Mouse (Mus musculus) forebrain, embryonic 16.5 days (tissue): Measurements from ENCODE around the gene Sgo2b. TPM values are rescaled to one million over a fixed set of nuclear protein-coding genes. Genes with fewer than 3 reads are reported as not detected.
"Not testable (repeated sequence)": the region's sequence is repeated elsewhere in the genome, so short reads cannot be mapped to it uniquely, and the experiment has no call there.

Experiments used
- ATAC-seq: fragments of 200-750 bp; cut with Nextera tagmentation; 2 replicates; pipeline ENCODE4 v1.8.0; 2017; ENCODE audit warnings: mild to moderate bottlenecking, moderate library complexity
- H3K27ac ChIP-seq: fragments of 300-500 bp; sonication (generic); 2 replicates; pipeline ENCODE4 v1.5.1; 2014; ENCODE audit warnings: low read length, control low read depth
- H3K27me3 ChIP-seq: fragments of 300-500 bp; sonication (generic); replicated peaks from 2 replicates; pipeline ENCODE4 v1.6.1; 2014; ENCODE audit warnings: low read length; ENCODE audit not compliant: control insufficient read depth, insufficient read depth
- H3K36me3 ChIP-seq: fragments of 300-500 bp; sonication (generic); 2 replicates; pipeline ENCODE4 v1.6.1; 2014; ENCODE audit not compliant: control insufficient read depth, insufficient read depth
- H3K4me1 ChIP-seq: fragments of 300-500 bp; sonication (generic); replicated peaks from 2 replicates; pipeline ENCODE4 v1.6.1; 2014; ENCODE audit warnings: low read length; ENCODE audit not compliant: control insufficient read depth, insufficient read depth
- H3K4me2 ChIP-seq: fragments of 300-500 bp; sonication (generic); 2 replicates; pipeline ENCODE4 v1.6.1; 2014; ENCODE audit warnings: mild to moderate bottlenecking, low read length, control low read depth
- H3K4me3 ChIP-seq: fragments of 300-500 bp; sonication (generic); replicated peaks from 2 replicates; pipeline ENCODE4 v1.5.1; 2014; ENCODE audit warnings: mild to moderate bottlenecking, low read length, control low read depth
- H3K9ac ChIP-seq: fragments of 300-500 bp; sonication (generic); replicated peaks from 2 replicates; pipeline ENCODE4 v1.6.1; 2014; ENCODE audit warnings: low read depth, low read length, control low read depth
- H3K9me3 ChIP-seq: fragments of 300-500 bp; sonication (generic); 2 replicates; pipeline ENCODE4 v1.6.1; 2016; ENCODE audit warnings: low read length; ENCODE audit not compliant: control insufficient read depth
- WGBS: fragments of 180-500 bp; shearing (Covaris S2); extraction: QIAGEN DNeasy Blood & Tissue Kit; methylation state at CpG from one replicate; pipeline ENCODE4 v1.1.7; 2014; 5-methylcytosine and 5-hydroxymethylcytosine counted together
- polyA plus RNA-seq: library from polyadenylated mRNA; unstranded; fragments of >200 nt; fragmentation: Nextera tagmentation; extraction: Ambion mirVana; gene quantifications from 2 replicates; pipeline ENCODE4 v1.2.1, GENCODE M21; 2015

The Sgo2b gene
- polyA plus RNA-seq = not detected in 2 replicates

DNA sequence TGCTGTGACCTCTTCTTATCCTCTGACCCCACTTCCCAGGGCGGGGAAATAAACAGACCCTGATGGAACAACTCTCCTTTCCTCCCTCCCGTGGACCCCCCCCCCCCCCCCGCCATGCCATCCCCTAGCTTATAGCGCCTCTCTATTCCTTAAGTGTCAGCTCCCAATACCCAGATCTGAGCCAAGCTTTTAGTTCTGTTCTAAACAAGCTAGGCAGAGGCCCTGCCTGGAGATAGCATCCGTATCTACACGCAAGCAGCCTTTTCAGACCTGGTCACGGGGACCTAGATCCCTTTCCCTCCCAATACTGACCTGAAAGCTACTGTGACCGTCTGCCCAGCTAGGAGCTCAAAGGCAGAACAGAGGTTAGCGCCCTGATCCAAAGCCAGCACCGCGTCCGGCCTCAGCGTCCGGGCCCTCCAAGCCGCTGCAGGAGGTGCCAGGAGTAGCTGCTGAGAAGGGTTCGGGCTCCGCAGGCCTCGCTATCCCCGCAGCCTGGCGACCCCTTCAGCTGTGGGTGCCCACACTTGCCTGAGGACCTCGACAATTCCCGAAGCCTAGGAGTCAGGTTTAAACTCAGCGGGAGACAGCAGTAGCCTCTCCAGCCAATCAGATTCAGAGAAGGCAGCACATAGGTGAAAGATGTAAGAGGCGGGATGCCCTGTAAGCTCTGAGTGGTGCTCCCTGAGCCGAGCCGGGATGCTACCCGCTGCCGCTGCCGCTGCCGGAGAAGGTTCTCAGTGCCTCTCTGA is at the start of gene Sgo2b:
Gene Sgo2b, minus strand, starts transcription at position 623 of the 752 bp plus-strand sequence.
- peak within 1 kb of the TSS; percentile 44 for H3K4me3 ChIP-seq
- 8% methylated on average over 28 of the region's 30 CpGs for WGBS
- peak within 1 kb of the TSS; percentile 81 for H3K4me2 ChIP-seq
- H3K36me3 ChIP-seq = no peaks in the 10 kb centered on the region
- H3K9me3 ChIP-seq = no peaks in the 10 kb centered on the region
- H3K27me3 ChIP-seq = no peaks in the 10 kb centered on the region
- H3K27ac ChIP-seq = no peak within 1 kb of the TSS
- ATAC-seq = peak; percentile 91
- peaks cover 6% of the 10 kb centered on the region for H3K4me1 ChIP-seq
- H3K9ac ChIP-seq = peak within 1 kb of the TSS; percentile 37; the same call in 1 of the 2 replicates

DNA sequence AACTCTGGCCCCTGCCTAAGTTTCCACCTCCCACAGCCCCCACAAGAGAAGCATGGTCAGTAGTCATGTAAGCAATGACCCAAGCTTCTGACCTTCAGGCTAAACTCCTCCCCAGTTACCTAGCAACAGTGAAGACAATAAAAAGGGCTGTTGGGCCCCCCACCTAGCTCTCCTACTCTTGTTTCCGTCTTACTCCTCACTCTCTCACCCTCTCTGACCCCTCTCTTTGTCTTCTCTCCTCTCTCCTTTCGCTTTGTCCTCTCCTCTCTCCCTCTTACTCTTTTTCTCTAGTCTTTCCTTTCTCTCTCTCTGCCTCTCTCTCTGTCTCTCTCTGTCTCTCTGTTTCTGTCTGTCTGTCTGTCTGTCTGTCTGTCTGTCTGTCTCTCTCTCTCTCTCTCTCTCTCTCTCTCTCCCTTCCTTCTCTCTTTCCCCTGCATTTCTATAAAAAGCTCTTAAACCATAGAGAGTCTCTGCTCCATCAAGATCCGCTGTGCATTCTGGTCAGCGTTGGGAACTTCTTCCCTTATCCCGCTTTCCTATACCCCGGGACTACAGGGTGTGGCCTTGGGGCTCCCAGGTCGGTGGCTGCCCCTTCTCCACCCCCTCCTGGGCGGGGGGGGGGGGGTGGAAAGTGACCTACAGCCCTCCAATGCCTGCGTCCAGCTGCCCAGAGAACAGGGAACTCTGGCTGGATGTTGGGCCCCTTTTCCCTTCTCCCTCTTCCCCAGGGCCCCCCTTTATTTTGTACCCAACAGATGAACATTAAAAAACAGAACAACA is 18.8 kb upstream of the Sgo2b start:
- not testable (repeated sequence) for H3K27me3 ChIP-seq, H3K4me2 ChIP-seq, ATAC-seq, H3K36me3 ChIP-seq, H3K4me3 ChIP-seq, H3K27ac ChIP-seq, H3K9ac ChIP-seq, H3K9me3 ChIP-seq, H3K4me1 ChIP-seq
- 41% methylated on average over 9 of the region's 9 CpGs for WGBS

DNA sequence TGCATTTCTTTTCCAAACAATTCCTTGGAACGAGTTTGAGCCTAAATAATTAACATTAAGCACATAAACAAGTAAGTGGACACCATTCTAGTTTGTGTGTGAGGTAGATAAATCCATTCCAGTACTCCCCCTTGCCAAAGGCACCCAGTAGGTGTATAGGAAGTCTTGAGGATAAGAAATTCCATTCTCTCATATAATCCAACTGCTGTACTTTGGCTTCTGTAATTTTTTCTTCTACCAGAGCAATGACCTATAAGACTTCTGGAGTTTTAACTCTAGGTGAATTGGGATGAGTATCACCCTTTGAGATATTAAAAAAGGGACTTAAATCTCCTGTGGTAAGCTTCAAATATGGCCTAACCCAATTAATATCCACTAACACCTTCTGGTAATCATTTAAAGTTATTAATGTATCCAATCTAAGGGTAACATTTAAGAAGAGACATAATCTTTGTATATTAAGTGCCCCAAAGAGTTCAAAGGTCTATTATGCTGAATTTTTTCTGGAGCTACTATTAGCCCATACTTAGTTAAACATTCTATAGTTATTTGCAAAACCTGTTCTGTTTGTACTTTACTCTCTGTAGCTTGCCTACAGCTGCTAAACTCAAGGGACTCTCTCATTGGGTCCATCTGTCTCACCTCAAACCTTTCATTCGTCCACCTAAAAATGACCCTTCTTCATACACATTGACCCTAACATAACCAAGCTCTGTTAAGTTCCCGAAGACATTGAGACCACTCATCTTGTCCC is 9.2 kb upstream of the Sgo2b start:
- Histone ChIP-seq H3K27ac (no peak overlapping the region), H3K36me3 (no peaks in the 10 kb centered on the region), H3K9me3 (no peaks in the 10 kb centered on the region), H3K4me3 (no peak overlapping the region), H3K4me1 (no peaks in the 10 kb centered on the region), H3K4me2 (no peak overlapping the region), H3K9ac (no peak overlapping the region), H3K27me3 (no peaks in the 10 kb centered on the region)
- no peak for ATAC-seq
- 84% methylated on average over 3 of the region's 3 CpGs for WGBS

DNA sequence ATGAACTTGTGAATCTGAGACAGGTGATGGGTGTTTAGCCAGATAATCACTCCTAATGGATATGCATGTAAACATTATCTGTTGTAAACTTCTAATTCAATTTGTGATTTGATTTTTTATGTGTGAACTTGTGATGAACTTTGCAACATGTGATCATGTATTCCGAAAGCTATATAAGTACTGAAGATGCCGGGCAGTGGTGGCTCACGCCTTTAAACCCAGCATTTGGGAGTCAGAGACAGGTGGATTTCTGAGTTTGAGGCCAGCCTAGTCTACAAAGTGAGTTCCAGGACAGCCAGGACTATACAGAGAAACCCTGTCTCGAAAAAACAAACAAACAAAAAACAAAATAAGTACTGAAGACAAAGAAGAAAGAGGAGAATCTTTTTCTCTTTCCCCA is 1.8 kb upstream of the Sgo2b start:
- not testable (repeated sequence) for H3K36me3 ChIP-seq, H3K9ac ChIP-seq, H3K27ac ChIP-seq, H3K4me3 ChIP-seq, H3K4me1 ChIP-seq, H3K9me3 ChIP-seq, H3K4me2 ChIP-seq, H3K27me3 ChIP-seq, ATAC-seq
- 90% methylated on average over 4 of the region's 4 CpGs for WGBS

DNA sequence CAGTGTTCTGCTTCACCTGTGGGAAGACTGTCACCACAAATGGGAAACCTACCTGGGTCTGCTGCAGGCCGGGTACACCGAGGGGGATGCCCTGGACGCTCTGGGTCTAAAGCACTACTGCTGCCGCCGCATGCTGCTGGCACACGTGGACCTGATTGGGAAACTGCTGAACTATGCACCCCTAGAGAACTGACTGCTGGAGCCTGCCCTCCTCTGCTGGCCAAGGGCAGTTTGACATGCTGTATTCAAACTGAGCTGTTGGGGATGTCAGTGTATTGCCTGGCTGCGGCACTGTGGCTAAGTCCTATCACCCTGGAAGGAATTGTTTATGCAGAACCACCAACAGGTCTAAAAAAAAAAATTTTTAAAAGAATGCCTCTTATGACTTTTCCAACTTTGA is 18.9 kb downstream of the Sgo2b start:
- Histone ChIP-seq H3K9me3 (no peaks in the 10 kb centered on the region), H3K27ac (no peak overlapping the region), H3K4me2 (no peak overlapping the region), H3K9ac (no peak overlapping the region), H3K27me3 (no peaks in the 10 kb centered on the region), H3K4me1 (no peaks in the 10 kb centered on the region), H3K36me3 (no peaks in the 10 kb centered on the region), H3K4me3 (no peak overlapping the region)
- ATAC-seq = no peak
- WGBS = 82% methylated on average over 7 of the region's 7 CpGs

DNA sequence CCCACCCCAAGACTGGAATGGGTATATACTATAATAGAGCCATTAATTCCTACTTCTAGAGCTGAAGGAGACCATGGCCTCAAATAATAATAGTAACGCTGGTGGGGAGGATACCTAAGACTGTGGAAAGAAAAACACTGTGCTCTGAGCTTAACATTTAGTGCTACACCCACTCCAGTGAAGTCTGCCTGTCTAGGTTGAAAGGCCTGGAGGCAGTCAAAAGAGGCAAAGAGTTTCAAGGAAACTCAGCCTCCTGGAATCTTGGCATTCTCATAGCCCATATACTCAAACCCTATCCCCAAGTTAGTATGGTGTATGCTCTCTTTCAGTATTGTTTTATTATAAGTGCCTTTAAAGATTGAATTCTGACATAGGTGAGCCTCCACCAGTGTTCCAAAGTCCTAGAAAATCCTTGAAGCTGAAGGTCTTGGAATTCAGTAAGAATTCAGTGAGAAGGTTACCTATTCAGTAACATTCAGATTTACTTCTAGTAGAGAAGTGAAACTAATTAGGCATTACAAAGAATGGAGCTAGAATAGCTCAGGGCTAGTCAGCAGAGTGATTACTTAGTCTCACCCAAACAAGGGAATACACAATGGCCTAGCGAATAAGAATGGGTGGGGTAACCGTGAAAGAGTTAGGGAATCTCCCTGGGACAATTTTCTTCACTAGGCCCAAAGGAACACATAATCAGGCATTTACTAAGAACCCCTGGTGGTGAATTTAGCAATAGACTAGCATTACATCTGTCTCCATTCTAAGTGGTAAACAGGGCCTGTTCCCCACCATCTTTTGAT is 22.5 kb downstream of the Sgo2b start:
- Histone ChIP-seq H3K4me3 (no peak overlapping the region), H3K9me3 (no peaks in the 10 kb centered on the region), H3K27ac (no peak overlapping the region), H3K4me1 (no peaks in the 10 kb centered on the region), H3K36me3 (no peaks in the 10 kb centered on the region), H3K9ac (no peak overlapping the region), H3K27me3 (no peaks in the 10 kb centered on the region), H3K4me2 (no peak overlapping the region)
- ATAC-seq = no peak
- WGBS = 41% methylated on average over 3 of the region's 3 CpGs

DNA sequence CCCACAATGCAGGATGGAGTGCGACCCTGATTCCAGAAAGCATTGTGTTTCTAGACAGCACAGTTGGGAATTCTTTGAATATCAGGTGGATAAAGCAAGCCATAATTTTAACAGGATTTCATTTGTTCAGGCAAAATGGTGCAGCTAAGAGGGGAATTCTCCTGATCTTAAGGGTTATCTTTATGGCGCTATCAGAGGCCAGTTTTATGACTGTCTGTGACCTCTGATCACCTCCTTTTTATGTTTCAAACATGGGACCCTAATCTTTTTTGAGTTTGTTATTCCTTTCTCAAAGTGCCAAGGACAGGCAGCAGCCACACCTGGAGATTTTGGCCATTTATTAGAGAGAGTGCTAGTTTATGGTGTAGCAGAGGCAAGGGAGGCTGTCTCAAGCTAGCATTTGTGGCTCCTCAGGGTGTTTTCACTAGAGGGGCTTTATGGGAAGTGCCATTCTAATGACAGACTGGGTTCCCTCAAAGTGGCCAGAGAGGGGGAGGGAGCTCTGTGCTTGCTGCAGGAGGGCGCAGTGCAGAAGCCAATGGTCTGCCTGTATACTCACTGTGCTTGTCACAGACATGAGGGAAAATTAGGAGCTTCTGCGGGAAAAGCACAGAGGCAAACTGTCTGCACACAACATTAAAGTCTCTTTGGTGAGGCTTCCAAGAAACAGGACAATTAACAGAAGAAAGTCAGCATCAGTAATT is 30.6 kb downstream of the Sgo2b start:
- no peaks in the 10 kb centered on the region for H3K36me3 ChIP-seq
- no peaks in the 10 kb centered on the region for H3K4me1 ChIP-seq
- no peak overlapping the region for H3K27ac ChIP-seq
- H3K4me3 ChIP-seq = no peak overlapping the region
- H3K4me2 ChIP-seq = no peak overlapping the region
- H3K27me3 ChIP-seq = no peaks in the 10 kb centered on the region
- 50% methylated on average over 4 of the region's 4 CpGs for WGBS
- H3K9ac ChIP-seq = no peak overlapping the region
- ATAC-seq = no peak
- no peaks in the 10 kb centered on the region for H3K9me3 ChIP-seq

DNA sequence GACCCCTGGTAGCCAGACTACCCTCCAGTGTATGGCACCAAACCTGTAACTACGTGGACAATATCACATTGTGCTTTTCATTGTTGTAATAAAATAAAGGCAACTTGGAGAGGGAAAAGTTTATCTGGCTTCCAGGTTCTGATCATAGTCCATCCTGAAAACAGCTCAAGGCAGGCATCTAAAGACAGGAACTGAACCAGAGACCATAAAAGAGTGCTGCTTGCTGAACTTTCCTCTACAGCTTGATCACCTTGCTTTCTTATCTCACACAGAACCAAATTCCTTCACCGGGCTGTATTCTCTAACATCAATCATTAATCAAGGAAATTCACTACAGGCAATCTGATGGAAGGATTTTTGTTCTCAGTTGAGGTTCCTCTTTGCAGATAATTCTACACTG is 57.0 kb downstream of the Sgo2b start:
- Histone ChIP-seq H3K4me1 (no peaks in the 10 kb centered on the region), H3K9me3 (no peaks in the 10 kb centered on the region), H3K27me3 (no peaks in the 10 kb centered on the region), H3K4me3 (no peak overlapping the region), H3K36me3 (no peaks in the 10 kb centered on the region), H3K9ac (no peak overlapping the region), H3K4me2 (no peak overlapping the region), H3K27ac (no peak overlapping the region)
- no peak for ATAC-seq
- WGBS = 84% methylated on average over 2 of the region's 2 CpGs
